Mouse (Mus musculus) ZHBTc4 (cell line): ENCODE data around the gene Sun2.
A peak's percentile ranks its signal among the peaks of the same experiment; 100 is the strongest.

Experiments
- DNase-seq: peaks from one replicate; pipeline ENCODE4 v3.0.0-alpha.2; 2011; ENCODE audit warnings: low read depth, low spot score

Gene Sun2

DNA sequence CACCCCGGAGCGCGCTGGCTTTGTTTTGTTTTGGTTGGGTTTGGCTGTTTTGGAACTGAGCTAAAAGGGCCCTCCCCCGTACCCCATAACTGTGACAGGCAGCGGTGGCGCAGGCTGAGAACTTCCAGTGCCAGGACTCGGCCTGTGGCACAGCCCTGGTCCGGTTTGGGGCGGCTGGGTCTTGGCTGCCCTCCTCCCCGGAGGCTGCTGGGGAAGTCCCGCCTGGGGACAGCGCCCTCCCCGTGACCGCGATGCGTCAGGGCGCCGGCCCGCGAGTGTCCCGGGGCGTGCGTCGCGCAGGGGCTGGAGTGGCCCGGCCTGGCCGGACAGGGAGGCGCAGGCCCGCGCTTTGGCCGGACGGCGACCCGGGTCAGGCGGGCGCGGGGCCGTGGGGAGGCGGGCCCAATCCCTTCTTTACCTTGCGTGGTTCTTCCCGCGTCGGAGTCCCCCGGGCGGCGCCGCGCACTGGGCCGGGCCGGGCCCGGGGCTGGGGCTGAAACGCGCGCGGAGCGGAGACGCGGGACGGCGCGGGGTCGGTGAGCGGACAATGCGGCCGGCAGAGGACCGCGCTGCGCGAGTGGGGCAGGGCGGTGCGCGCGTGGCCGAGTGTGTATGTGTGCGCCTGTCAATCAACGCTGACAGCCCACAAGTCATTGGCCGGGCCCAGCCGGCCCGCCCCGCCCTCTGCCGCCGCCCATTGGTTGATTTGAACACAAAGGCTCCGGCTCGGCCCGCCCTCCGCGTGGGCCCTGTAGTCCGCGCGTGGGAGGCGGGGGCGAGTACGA lies at the start of gene Sun2:
Gene Sun2, minus strand, starts transcription at position 616 of the 785 bp plus-strand sequence.
- peak; percentile 85 for DNase-seq

DNA sequence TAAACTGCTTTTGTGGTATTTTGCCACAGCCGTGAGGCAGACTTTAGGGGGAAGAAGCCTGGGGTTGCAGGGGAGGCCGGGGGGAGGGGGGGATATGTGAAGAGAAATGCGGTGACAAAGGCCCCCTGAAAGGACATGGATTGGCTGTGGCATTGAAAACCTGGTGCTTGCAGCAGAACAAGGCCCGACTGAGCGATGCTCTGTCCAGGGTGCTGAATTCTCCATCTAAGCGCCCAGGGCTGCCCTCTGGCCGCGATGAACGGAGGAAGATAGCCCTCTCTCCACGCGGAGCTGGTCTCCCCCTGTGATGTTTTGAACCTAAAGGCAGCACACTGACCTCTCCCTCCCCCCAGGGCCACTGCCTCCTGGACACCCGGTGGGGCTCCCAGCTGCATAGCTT lies 49.2 kb upstream of the Sun2 start:
- DNase-seq: peak; percentile 78

DNA sequence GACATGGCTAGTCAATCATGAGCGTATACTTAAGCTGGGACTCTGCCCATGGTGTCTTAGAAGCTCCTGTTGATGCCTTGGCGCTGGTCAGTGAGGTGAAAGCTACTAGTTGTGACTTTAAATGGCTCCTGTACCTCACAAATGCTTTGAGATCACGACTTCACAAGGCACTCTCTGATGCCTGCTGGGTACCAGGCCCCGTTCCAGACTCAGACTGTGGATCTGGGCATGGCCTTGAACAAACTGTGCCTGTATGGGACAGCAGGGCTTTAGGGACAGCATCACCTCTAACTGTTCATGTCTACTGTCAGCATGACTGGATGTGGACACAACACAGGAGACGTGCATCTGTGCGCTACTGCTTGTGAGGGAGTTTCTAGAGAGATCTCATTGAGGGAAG lies 48.6 kb upstream of the Sun2 start:
- DNase-seq: no peak

DNA sequence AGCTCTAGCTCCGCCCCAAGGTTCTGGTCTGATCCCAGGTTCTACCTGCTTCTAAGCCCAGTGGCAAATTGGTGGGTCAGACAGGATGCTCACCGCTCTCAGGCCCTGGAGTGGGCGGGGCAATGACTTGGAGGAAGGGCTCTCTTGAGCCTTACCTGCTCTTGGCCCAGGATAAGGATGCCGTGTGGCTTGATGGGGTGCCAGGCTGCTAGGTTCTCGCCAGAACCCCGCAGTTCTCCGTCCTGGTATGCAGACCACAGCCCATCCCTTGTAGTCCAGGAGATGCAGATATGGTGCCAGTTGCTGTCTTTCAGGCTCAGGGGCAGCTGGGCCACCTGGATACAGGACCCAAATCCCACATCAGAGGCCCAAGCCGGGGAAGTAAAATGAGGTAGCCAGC lies 47.8 kb upstream of the Sun2 start:
- no peak for DNase-seq

DNA sequence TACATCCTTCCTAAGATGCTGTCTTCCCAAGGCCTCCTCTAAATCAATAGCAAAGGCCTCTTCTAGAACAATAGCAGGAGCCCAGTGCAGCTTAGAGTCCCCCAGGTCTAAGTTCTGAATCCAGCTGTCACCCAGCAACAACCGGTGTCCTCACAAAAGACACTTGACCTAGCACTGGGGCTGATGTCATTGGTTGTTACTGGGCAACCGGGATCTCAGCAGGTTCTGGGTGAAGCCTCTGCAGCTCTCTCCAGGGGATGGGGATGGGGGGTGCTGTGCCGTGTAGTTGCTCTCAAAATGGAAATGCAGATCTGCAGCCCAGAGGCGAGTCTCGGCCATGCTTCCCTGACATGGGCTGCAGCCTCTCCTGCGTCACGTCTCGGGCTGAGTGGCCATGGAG lies 45.5 kb upstream of the Sun2 start:
- DNase-seq: no peak

DNA sequence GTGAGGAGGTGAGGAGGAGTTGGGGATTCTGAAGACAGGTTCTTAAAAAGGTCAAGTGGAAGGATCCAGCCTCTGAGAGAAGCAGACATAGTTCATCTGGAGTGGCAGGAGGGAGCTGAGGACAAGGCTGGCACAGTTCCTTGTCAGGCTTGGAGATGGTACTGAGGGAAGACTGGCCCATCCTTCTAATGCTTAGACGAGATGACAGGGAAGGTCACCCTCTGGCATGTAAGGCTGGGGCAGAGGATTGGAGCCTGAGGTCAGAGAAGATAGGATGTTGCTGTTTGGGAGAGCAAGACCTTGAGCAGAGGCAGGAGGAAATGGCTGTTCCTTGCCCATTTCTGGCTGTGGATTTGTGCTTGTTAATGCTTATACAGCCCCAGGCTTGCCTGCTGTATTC lies 42.7 kb upstream of the Sun2 start:
- no peak for DNase-seq

DNA sequence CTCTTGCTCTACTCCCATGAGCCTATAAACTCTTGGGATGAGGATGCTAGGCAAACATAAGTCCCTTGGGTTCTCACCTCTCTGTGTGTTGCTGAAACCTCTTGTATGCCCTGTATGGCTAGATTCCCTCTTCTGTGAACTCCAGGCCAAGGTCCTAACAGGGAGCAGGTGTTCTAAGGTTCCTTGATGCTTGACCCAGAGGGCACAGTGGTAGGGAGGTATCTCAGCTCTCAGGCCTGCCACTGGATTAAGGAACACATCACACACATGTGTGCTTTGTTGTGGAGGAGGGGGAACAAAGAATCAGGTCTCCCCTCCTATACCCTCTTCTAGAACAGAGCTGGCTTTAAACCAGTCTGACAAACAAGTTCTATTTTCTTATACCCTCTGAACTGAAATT lies 35.4 kb upstream of the Sun2 start, which contains the start of gene Dnal4:
Gene Dnal4, minus strand, starts transcription at position 101 of the 400 bp plus-strand sequence.
- no peak for DNase-seq

DNA sequence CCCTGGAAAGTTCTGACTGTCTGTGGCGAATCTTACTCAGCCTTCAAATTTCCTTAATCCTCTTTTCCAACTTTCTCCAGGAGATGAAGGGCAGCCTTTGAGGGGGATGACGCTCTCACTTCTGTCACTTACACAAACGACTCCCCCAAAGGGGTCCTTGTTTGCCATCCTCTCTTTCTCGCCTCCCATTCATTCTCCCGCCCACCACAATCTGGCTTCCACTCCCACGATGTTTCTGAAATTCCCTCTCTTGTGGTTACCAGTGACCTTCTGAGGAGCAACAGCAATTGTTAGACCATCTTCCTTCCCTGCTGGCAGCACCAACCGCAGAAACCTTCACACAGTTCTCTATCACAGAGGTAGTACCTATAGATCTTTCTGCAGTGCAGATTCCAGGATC lies 33.3 kb upstream of the Sun2 start:
- DNase-seq: no peak

DNA sequence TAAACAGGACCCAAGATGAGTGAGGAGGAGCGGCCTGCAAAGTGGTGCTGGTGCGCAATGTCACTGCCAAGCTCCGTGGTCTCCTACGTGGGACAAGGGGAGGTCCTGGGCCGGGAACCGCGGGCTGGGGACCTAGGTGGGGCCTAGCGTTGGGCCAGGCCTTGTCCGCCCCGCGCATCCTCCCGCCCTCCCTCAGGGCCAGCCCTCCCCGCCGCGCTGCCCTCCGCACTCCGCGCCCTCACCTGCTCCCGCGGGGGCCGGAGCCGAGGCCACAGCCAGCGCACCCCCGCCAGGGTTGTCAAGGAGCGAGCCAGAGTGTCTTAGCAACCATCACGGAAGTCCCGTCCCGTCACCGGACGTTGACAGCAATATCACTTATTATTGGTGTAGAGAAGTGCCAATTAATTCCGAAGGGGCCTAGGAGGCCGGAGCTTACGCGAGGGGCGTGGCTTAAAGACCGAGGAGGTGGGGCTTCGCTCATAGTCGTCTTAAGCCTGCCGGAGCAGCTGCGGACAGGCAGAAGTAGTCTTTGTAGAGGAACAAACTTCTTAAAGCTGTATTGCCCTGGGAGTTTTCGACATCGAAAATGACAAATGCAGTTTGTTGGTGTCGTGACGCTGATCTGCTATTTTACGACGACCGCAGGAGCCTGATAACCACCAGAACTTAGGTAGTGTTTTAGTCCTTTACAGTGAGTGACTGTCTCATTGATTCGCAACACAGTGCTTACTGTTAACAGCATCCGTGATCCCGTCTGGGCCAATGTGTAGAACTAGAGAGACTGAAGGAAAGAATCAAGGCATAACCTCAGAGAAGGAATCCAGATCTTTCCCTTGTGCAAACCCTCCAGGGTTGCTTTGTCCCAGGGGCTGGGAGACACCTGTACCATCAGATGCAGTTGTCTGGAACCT lies 32.0 kb upstream of the Sun2 start:
- peak; percentile 98 for DNase-seq

DNA sequence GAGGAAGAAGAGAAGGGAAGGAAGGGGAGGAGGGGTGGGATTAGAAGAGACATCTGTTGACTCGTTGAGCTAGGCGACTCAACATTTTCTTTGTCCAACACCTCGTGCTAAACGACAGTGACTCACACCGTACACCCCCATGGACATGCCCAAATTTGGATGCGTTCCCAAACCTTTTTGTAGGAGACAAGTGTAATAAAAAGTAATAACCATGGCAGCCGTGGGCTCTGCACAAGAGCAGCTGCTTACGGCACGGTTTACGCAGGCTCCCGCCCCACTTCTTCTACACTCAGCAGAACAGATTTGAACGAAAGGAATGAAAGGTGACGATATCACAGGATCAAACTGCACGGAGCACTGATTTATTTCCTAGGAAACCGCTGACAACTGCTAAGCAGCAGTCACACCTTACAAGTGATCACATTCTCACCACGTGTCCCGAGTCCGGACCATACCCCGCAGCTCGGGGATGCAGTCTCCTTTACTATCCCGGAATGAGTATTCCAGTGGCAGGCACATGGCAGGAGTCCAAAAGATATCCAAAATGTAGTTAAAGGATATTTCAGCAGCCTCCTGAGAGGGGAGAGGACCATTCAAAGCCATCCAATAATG lies 28.4 kb upstream of the Sun2 start:
- DNase-seq: no peak

DNA sequence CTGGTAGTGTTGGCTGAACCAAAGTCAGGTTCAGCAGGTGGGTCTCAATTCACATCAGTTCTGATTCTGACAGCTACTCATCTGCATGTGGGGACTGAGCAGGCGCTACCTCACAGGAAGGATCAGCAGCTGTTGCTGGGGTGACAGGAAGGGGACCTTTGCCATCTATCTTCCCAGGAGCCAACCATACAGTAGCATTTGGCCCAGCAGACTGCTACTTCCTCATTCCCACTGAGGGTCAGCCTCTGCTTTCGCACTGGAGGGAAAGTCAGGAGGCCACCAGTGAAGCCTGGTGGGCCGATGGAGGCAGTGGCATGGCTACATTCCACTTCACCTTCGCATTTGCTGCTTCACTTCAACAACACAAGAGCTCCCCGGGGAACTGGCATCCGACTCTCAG lies 26.0 kb upstream of the Sun2 start:
- no peak for DNase-seq

DNA sequence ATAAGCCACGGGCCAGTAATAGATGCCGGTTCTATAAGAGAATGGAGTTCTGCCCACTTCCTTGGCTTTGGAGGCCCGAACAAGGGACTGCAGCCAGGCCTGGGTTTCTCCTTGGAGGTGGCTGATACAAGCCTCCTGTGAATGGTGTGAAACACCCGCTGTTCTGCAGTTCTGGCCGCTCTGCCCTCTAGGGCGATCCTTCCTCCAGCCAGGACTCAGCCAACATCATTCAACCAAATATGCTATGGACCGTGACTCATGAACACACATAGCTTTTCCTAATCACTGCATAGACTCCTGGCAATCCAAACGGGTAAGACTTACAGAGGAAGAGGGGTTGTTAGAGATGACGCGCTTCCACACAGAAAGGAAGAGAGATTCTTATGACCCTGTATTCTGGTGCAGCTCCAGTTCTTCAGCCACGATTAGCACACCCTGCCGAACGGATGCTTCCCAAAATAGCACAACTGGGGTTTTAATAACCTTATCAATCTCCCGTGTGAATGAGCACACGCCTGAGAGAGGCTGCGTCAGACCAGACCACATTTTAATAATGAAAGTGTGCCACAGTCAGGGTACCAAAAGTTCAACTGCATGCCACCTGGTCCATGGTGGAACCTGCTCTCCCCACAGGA lies 25.1 kb upstream of the Sun2 start:
- DNase-seq: no peak

DNA sequence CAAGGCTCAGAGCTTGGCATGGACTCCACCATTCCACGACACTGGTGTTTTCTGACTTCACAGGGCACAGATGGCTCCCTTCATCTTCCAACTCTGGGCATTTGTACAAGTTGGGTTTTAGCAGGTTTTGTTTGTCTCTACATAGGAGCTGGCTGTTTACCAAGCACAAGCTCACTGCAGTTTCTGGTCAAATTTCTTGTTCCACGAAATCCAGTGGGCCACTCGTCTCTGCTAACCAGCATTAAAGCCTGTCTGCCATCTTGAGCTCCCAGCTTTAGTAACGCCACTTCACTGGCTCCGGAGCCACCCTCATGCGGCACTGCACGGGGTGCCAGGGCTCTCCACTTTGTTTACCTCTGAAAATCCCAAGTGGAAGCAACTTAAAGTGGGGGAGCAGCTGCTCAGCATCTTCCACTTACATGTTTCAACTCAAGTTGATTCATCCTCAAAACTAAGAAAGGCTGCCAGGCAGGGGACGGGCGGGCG lies 24.3 kb upstream of the Sun2 start:
- no peak for DNase-seq

DNA sequence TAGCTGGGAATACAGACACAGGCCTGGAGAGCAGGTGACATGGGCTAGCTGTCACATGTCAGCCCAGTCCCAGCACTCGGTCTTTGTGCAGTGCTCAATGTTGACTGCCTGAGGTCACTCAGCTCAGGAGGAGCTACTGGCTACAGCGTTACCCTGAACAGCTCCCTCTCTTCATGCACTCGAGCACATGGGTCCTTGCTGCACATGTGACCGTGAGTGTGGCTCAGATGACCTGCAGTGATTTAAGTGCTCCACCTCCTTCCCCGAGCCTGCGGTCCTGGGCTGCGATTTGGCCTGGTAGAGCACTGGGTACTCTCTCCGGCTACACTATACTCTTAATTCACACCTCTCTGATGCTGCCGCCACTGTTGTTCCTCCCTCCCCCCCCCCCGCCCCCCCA lies 23.8 kb upstream of the Sun2 start:
- DNase-seq: no peak

DNA sequence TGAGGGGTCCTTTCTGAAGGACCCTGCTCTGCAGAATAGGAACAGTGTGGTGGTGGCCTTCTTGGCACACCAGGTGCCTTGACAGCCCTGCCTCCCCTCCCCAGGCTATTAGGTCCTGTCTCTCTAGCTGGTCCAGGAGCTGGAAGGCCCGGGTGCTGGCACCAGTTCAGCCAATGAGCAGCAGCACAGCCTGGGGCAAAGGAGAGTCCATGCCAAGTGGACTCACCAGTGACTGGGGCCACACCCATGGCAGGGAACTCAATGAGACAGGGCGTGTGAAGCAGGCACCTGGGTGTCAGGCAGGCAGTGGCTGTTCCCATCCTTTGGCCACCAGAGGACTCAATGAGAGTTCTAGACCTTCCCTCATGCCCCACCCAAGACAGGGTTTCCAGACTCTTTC lies 23.0 kb upstream of the Sun2 start:
- no peak for DNase-seq

DNA sequence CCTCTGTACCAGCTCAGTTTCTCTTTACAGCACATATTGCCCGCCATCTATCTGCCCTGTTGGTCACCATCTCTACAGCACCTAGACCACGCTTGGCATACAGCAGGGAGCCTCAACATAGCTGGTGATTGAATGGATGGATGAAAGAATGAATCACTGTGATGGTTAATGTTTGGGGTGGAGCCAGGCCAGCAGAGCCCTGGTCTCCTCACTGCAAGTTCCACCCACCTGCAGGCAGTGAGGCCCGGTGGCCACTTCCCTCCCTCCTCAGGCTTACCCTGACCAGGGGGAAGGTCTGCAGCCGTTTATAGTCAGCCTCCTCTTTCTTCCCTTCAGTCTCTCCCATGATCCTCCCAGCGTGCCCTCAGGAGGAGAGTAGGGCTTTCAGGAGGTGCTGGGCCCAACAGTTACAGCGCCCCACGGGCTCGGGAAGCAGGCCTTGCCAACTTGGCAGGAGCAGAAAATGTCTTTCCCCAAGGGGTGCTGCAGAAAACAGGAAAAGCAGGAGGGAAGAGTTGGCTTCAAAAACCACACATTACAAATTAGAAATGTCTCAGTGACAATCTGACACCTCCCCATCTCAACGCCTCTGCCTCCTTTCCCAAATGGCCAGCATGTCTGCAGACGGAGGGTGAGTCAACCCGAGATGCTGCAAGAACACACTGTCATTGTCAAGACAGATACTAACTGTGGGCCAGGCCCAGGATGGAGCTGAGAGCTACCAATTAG lies 22.4 kb upstream of the Sun2 start:
- no peak for DNase-seq

DNA sequence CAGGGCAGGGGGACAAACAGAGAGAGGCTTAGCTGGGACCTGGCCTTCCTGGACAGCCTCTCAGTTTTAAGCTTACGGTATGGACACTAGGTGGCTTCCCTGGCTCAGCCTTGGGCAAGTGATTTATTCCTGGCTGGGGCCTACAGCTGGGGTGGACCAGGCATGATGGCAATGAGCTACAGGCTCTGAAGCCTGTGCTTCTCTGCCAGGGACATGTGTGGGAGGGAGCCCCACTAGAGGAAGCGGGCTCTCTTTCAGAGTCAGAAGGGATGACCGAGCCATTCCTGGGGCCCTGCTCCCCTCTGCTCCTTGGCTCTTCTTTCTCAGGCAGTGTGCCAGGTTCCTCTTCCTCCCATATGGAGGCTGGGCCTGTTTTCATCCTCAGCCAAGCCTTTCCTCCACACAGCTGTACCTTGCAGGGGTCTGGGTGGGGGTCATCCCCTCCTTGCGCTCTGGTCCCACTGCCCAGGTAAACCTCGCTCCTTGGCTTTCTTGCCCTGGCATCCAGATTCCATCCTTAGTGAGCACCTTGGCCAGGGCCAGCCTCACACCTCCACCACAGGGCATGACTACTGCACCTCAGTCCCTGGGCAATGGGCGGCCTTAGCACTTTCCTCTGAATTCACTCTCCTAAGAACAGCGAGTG lies 21.4 kb upstream of the Sun2 start:
- DNase-seq: no peak

DNA sequence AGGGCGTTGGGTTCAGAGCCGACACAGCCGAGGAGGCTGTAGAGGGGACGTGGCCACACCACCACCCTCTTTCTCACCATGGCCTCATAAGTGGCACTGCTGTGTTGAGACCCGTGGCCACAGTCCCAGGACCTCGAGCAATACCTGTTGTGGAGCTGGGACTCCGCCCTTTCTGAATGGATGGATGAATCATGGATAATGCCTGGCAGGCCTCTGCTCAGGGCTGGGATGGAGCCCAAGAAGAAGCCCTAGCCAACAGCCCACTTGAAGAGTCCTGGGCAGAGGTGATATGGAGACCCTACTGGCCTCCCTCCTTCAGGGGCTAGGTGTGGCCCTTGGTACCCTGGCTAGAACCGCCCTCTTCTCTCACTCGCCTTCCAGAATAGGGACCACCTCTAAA lies 20.7 kb upstream of the Sun2 start:
- DNase-seq: no peak

DNA sequence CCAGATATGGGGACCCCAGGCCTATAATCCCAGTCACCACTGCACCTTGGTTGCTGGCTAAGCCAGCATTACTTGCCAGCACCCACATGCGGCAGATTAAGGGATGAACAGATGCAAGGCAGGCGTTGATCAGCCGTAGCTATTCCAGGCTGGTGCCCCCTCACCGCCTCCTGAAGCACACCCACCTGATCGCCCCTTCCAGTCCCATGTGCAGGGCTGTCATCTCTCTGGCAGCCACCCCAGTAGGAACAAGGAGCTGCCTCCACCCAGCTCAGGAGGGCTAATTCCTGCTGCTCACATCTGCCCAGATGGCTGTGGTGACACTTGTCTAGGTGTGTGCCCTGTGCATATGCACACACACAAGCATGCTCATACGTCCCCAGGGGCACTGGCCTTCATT lies 18.6 kb upstream of the Sun2 start:
- DNase-seq: no peak

DNA sequence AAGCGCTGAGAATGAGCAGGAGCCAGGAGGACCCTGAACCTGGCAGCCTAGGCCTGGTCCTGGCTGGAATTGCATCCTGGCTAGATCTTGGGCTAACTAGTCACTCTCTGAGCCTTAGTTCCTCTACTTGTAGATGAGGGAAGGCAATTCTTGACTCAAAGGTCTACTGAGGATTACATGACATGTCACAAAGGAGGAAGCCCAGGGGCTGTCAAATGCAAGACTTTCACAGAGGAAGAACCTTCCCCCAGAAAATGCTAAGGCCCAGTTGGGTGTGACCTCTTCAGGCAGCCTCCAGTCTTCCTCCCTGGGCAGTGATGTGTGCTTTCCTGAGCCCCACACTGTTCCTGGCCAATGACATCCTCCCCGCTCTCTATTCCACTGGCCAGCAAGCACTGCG lies 14.8 kb upstream of the Sun2 start:
- no peak for DNase-seq
